Mouse (Mus musculus): ENCODE measurements around the gene Pbx1.

Gene Pbx1

DNA sequence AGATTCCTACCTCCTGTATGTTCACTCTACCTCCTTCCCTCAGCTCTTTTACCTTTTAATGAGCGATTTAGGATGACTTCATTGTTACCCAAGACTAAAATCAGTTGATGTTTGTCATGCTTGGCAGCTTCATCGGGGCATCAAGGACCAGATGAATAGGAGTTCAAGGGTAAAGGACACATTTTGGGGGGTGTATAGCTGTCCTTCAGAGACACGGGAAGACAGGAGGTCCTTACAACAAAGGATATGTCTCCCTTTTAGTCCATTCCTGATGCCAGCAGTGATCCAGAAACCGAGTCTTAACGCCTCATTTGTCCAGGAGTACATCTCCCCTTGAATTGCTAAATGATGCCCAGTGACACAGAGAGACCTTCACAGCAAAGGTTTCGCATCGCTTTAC is 343.4 kb downstream of the Pbx1 start:
- DNase-seq (ENCODE audit: low read depth, low spot score), result no peak

DNA sequence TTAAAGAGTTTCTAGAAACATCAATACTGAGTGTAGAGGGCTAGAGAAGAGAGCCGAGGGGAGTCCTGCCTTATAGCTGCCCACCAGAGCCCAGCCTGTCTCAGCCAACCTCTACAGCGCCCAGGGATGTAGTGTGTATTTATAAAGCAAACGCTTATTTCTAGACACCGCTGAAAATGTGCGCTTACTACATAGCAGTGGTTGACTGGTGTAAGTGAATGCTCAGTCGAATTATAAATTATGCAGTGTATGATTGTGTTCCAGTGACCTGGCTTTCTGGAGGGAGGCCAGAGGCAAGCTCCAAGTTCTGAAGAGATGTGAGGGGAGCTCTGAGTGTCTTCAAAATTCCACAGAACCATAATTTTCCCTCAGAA is 352.7 kb downstream of the Pbx1 start:
- DNase-seq (ENCODE audit: low read depth, low spot score), result no peak

DNA sequence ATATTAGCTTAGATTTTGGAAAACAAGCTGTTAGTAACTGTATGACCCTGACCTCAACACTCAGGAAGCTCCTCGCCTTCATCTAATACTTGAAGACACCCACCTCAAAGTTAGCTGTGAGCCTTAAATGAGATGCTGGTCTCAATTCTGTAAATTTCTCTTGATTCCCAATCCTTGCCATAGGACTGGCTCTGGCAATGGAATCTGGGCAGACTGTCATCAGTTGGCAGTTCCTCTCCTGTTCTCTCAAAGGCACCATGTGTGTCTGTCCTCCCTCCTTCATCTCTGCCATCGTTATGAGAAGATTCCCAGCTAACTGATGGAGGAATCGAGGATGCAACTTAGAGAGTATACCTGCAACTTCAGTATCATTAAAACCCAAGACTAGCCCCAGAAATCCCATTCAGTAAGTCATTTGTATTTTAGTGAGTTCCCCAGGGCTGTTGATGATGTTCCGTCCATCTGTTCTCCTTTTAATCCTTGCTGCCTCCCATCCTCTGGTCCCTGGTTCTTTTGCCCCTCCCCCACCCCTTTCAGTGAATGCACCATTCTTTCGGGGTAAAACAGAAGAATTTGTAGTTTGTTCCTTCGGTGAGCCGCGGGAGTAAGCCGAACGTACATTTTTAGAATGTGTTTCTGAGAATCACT is 353.2 kb downstream of the Pbx1 start:
- no peak for DNase-seq (ENCODE audit: low read depth, low spot score)

DNA sequence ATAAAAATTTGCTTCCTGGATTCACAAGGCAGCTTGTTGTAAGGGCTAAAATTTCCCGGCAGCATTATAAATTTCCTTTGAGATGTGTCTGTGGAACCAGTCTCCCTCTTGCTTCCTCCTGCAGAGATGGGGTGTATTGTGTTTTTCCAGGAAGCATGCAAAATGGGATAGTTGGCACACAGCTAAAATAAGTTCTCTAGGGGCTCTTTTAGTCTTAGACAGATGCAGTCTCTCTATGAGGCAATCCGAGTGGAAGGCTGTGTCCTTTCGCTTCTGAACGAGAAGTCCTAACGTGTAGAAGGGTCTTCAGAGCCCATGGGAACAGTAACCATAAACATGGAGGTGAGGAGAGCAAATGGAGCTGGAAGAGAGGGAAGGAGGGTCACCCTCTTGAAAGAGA is 360.1 kb downstream of the Pbx1 start:
- DNase-seq (ENCODE audit: low read depth, low spot score), result no peak

DNA sequence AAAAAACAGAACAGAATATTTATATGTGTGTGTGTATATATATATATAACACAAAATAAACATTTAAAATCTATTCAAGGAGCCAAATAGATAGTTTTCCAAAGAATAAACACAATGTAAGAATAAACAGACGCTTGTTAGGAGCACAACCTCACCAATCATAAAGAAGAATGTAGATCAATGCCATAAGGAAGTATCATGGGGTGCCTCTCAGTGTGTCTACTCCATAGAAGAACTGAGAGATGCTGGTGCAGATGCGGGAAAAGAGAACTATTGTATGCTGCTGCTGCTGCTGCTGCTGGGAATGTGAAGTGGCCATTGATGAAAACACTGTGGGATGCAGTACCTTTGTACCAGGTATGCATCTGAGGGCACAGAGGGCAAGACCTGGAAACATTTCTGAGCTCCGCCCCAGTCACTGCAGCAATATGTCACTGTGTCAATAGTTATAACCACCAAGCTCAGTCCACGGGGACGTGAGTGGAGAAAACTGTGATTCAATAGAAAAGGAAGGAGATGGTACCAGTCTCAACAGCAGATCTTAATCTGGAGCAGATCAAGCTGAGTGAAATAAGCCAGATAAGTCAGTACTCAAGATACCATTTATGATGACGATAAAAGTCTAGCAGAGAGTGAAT is 361.7 kb downstream of the Pbx1 start:
- DNase-seq (ENCODE audit: low read depth, low spot score), result no peak

DNA sequence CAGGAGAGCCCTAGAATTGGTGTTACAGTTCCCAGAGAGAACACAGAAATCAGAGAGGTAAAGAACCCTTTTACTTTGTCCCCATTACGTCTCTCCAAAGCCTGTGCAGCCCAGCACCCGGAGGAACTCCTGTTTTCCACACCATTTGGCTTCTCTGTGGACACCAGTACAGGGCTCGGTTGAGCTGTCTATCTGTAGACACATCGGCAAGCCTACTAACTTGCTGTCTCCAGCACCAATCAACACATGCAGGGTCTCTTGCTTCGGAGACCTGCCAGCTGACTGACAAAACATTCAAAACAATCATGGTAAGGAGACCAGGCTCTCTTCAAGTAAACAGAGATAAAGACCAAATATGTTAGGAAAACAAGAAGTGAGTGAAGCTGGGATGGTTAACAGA is 362.3 kb downstream of the Pbx1 start:
- no peak for DNase-seq (ENCODE audit: low read depth, low spot score)

Data from brain, embryonic 18.5 days (tissue).